Mouse (Mus musculus) erythroblast, embryonic 14.5 days (primary cell): ENCODE data around the gene Luzp1.

Experiments
- GATA1 ChIP-seq: IDR thresholded peaks from 2 replicates; pipeline ENCODE4 v1.6.1; 2012; ENCODE audit warnings: low read length, inconsistent platforms, mixed read lengths
- TAL1 ChIP-seq: IDR thresholded peaks from 3 replicates; pipeline ENCODE4 v1.6.1; 2012; ENCODE audit warnings: low read length, inconsistent platforms, mixed read lengths

- TF ChIP-seq GATA1 (no peak; the same call in 1 of the 2 replicates), TAL1 (peak; percentile 64)
These were observed 821 bp upstream of the Luzp1 start for GRCm38 (mm10) chr4:136468553-136469327.
